Mouse (Mus musculus) heart, embryonic 12.5 days (tissue): ENCODE results near the gene Mroh2b. TPM values are rescaled to one million over a fixed set of nuclear protein-coding genes. Genes with fewer than 3 reads are reported as not detected.

Source experiments
- ATAC-seq: fragments of 200-750 bp; cut with Nextera tagmentation; 2 replicates; pipeline ENCODE4 v1.8.0; 2017; ENCODE audit warnings: moderate TSS enrichment, moderate library complexity; ENCODE audit not compliant: insufficient number of reproducible peaks, low FRiP score
- H3K27ac ChIP-seq: fragments of 300-500 bp; sonication (generic); 2 replicates; pipeline ENCODE4 v1.5.1; 2016; ENCODE audit warnings: mild to moderate bottlenecking, moderate library complexity; ENCODE audit not compliant: poor library complexity, severe bottlenecking
- H3K27me3 ChIP-seq: fragments of 300-500 bp; sonication (generic); replicated peaks from 2 replicates; pipeline ENCODE4 v1.6.1; 2016; ENCODE audit warnings: mild to moderate bottlenecking, moderate library complexity
- H3K36me3 ChIP-seq: fragments of 300-500 bp; sonication (generic); 2 replicates; pipeline ENCODE4 v1.6.1; 2016; ENCODE audit warnings: mild to moderate bottlenecking, moderate library complexity
- H3K4me1 ChIP-seq: fragments of 300-500 bp; sonication (generic); replicated peaks from 2 replicates; pipeline ENCODE4 v1.6.1; 2016; ENCODE audit warnings: mild to moderate bottlenecking
- H3K4me2 ChIP-seq: fragments of 300-500 bp; sonication (generic); 2 replicates; pipeline ENCODE4 v1.6.1; 2016; ENCODE audit warnings: mild to moderate bottlenecking, moderate library complexity
- H3K4me3 ChIP-seq: fragments of 300-500 bp; sonication (generic); 2 replicates; pipeline ENCODE4 v1.5.1; 2016; ENCODE audit warnings: mild to moderate bottlenecking
- H3K9ac ChIP-seq: fragments of 300-500 bp; sonication (generic); 2 replicates; pipeline ENCODE4 v1.6.1; 2016; ENCODE audit warnings: mild to moderate bottlenecking, moderate library complexity
- H3K9me3 ChIP-seq: fragments of 300-500 bp; sonication (generic); replicated peaks from 2 replicates; pipeline ENCODE4 v1.6.1; 2016; ENCODE audit warnings: mild to moderate bottlenecking, moderate library complexity
- WGBS: fragments of 180-500 bp; shearing (Covaris S2); methylation state at CpG from one replicate; pipeline ENCODE4 v1.1.7; 2016; 5-methylcytosine and 5-hydroxymethylcytosine counted together
- polyA plus RNA-seq: library from polyadenylated mRNA; unstranded; fragments of >200 nt; fragmentation: Nextera tagmentation; extraction: Ambion mirVana; gene quantifications from 2 replicates; pipeline ENCODE4 v1.2.1, GENCODE M21; 2016

The Mroh2b gene
- not detected in 2 replicates for polyA plus RNA-seq

GRCm38 (mm10) chr15:4898437-4898836 is at the start of gene Mroh2b:
Gene Mroh2b (plus strand): TSS chr15:4898737.
- Histone ChIP-seq H3K9ac (no peak within 1 kb of the TSS), H3K36me3 (no peaks in the 10 kb centered on the region), H3K4me2 (no peak within 1 kb of the TSS), H3K4me1 (no peaks in the 10 kb centered on the region), H3K9me3 (no peaks in the 10 kb centered on the region), H3K27me3 (no peaks in the 10 kb centered on the region), H3K27ac (no peak within 1 kb of the TSS), H3K4me3 (no peak within 1 kb of the TSS)
- ATAC-seq = no peak
- 93% methylated on average over 1 of the region's 1 CpGs for WGBS

- Histone ChIP-seq H3K9me3 (no peaks in the 10 kb centered on the region), H3K27ac (no peak overlapping the region), H3K4me1 (no peaks in the 10 kb centered on the region), H3K36me3 (no peaks in the 10 kb centered on the region), H3K9ac (no peak overlapping the region), H3K27me3 (no peaks in the 10 kb centered on the region), H3K4me3 (no peak overlapping the region), H3K4me2 (no peak overlapping the region)
- ATAC-seq = no peak
- 72% methylated on average over 1 of the region's 1 CpGs for WGBS
Observed at GRCm38 (mm10) chr15:4850015-4850414, 48.5 kb upstream of the Mroh2b start.

- Histone ChIP-seq H3K9me3 (no peaks in the 10 kb centered on the region), H3K9ac (no peak overlapping the region), H3K4me3 (no peak overlapping the region), H3K36me3 (no peaks in the 10 kb centered on the region), H3K27ac (no peak overlapping the region), H3K4me2 (no peak overlapping the region), H3K4me1 (no peaks in the 10 kb centered on the region), H3K27me3 (no peaks in the 10 kb centered on the region)
- no peak for ATAC-seq
- WGBS = 66% methylated on average over 3 of the region's 3 CpGs
Observed at GRCm38 (mm10) chr15:4894962-4895361, 3.6 kb upstream of the Mroh2b start.

- Histone ChIP-seq H3K4me3 (no peak overlapping the region), H3K36me3 (no peaks in the 10 kb centered on the region), H3K27me3 (no peaks in the 10 kb centered on the region), H3K4me2 (no peak overlapping the region), H3K9ac (no peak overlapping the region), H3K4me1 (0 out of 2 replicates have a peak, but pooled peaks cover 7% of the 10 kb centered on the region), H3K9me3 (no peaks in the 10 kb centered on the region), H3K27ac (no peak overlapping the region)
- no peak for ATAC-seq
- WGBS = 83% methylated on average over 8 of the region's 8 CpGs
Observed at GRCm38 (mm10) chr15:4934731-4935130, 36.2 kb downstream of the Mroh2b start.

- H3K27me3 ChIP-seq = no peaks in the 10 kb centered on the region
- H3K4me1 ChIP-seq = no peaks in the 10 kb centered on the region
- ATAC-seq = no peak
- H3K9me3 ChIP-seq = no peaks in the 10 kb centered on the region
- WGBS = 90% methylated on average over 1 of the region's 1 CpGs
- H3K4me3 ChIP-seq = no peak overlapping the region
- H3K27ac ChIP-seq = no peak overlapping the region
- no peak overlapping the region for H3K9ac ChIP-seq
- H3K4me2 ChIP-seq = no peak overlapping the region
- H3K36me3 ChIP-seq = no peaks in the 10 kb centered on the region
Observed at GRCm38 (mm10) chr15:4973355-4973754, 74.8 kb downstream of the Mroh2b start.

GRCm38 (mm10) chr15:5002903-5003302 is 104.4 kb downstream of the Mroh2b start:
- 16% methylated on average over 2 of the region's 2 CpGs for WGBS
- no peak overlapping the region for H3K4me3 ChIP-seq
- no peaks in the 10 kb centered on the region for H3K9me3 ChIP-seq
- ATAC-seq = no peak
- no peak overlapping the region for H3K27ac ChIP-seq
- H3K36me3 ChIP-seq = no peaks in the 10 kb centered on the region
- no peaks in the 10 kb centered on the region for H3K27me3 ChIP-seq
- H3K4me2 ChIP-seq = no peak overlapping the region
- no peaks in the 10 kb centered on the region; the same call in 1 of the 2 replicates for H3K4me1 ChIP-seq
- no peak overlapping the region for H3K9ac ChIP-seq

GRCm38 (mm10) chr15:5003503-5004196 is 105.1 kb downstream of the Mroh2b start:
- Histone ChIP-seq H3K9me3 (no peaks in the 10 kb centered on the region), H3K4me1 (no peaks in the 10 kb centered on the region; the same call in 1 of the 2 replicates), H3K4me2 (no peak overlapping the region), H3K27me3 (no peaks in the 10 kb centered on the region), H3K9ac (no peak overlapping the region), H3K4me3 (no peak overlapping the region), H3K27ac (no peak overlapping the region), H3K36me3 (no peaks in the 10 kb centered on the region)
- WGBS = 71% methylated on average over 6 of the region's 6 CpGs
- ATAC-seq = no peak

GRCm38 (mm10) chr15:5009644-5010107 is 111.1 kb downstream of the Mroh2b start:
- Histone ChIP-seq H3K9ac (no peak overlapping the region), H3K27me3 (no peaks in the 10 kb centered on the region), H3K4me3 (no peak overlapping the region), H3K27ac (no peak overlapping the region), H3K4me1 (no peaks in the 10 kb centered on the region), H3K9me3 (no peaks in the 10 kb centered on the region), H3K36me3 (no peaks in the 10 kb centered on the region), H3K4me2 (no peak overlapping the region)
- no peak for ATAC-seq
- 62% methylated on average over 11 of the region's 11 CpGs for WGBS

Other genes with a start within 250 kb of the Mroh2b start
- gene C6, start 171.6 kb upstream of the Mroh2b start, polyA plus RNA-seq = not detected in 2 replicates
- 0.08 and 0.09 TPM in 2 replicates for gene C7, start 165.0 kb downstream of the Mroh2b start, polyA plus RNA-seq
- gene Card6, start 209.8 kb downstream of the Mroh2b start, polyA plus RNA-seq = 2.3 and 3.1 TPM in 2 replicates
- 421 and 424 TPM in 2 replicates for gene Rpl37, start 217.9 kb downstream of the Mroh2b start, polyA plus RNA-seq
- gene Prkaa1, start 245.1 kb downstream of the Mroh2b start, polyA plus RNA-seq = 23.7 and 24.1 TPM in 2 replicates